Mouse (Mus musculus): ENCODE results near the gene Trpc2.

DNA sequence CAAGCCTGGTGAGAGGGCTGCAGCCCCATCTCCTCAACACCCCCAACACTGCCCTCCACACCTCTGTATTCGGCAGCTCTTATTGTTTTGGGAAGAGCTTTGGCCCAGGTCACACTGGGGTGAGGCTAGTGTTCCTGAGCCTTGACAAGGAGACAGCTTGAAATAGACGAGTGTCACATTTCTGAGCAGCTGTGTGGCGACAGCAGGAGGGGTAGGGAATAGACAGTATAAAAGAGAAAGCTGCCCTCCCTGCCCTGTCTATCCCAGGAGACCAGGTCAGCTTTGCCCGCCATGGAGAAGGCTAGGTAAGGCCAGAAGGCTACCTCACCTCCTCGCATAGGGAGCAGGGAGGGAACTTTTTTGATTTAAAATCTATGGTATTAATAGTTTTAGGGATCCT lies 18.6 kb downstream of the Trpc2 start, which contains the start of gene Art1:
- TF ChIP-seq CTCF (IDR thresholded peaks at IDR 0.05; ENCODE audit: control insufficient read depth, insufficient read depth, insufficient replicate concordance, low read depth, low read length) (no peak), POLR2A (IDR thresholded peaks at IDR 0.05; ENCODE audit: control insufficient read depth, low read depth, low read length) (no peak)

Measured in testis, adult 2 months (tissue).